Mouse (Mus musculus) small intestine, adult 2 months (tissue): ENCODE results near the gene Tnfaip3.

ENCODE experiments used
- CTCF ChIP-seq: fragments of 200-500 bp; IDR thresholded peaks from 2 replicates; pipeline ENCODE4 v1.5.1; 2012; ENCODE audit warnings: low read depth, mild to moderate bottlenecking, control low read depth, inconsistent platforms, low read length, moderate library complexity, mixed read lengths; ENCODE audit not compliant: insufficient replicate concordance, insufficient read length; ENCODE audit errors: extremely low read depth
- POLR2A ChIP-seq: fragments of 200-500 bp; IDR thresholded peaks from 2 replicates; pipeline ENCODE4 v1.6.1; 2012; ENCODE audit warnings: low read depth, mild to moderate bottlenecking, control low read depth, inconsistent platforms, low read length, moderate library complexity

GRCm38 (mm10) chr10:19024353-19024752 is 8.9 kb upstream of the Tnfaip3 start:
- no peak for TF ChIP-seq CTCF
- no peak for TF ChIP-seq POLR2A
